Mouse (Mus musculus) MEL (cell line): ENCODE measurements at regions not wholly inside any gene's neighbourhood (a gene's known extent, or its start where the extent isn't known, plus 50 kb on each side); places are given as distances from the start of the nearest gene placed in this dataset.

Experiments used
- DNase-seq: peaks from one replicate; pipeline ENCODE4 v3.0.0; 2011; ENCODE audit warnings: low read depth, low spot score
- H3K27ac ChIP-seq: 2 replicates; pipeline ENCODE4 v1.5.1; 2012; ENCODE audit warnings: low read depth, mild to moderate bottlenecking, control low read depth, low read length, moderate library complexity; ENCODE audit not compliant: control insufficient read depth
- H3K27me3 ChIP-seq, 2 experiments: fragments of 150-350 bp in 1 of 2; sonication (generic) in 1 of 2; 2 replicates each; pipeline ENCODE4 v1.6.1; 2012; ENCODE audit warnings: low read length in 2 of 2, mild to moderate bottlenecking in 2 of 2, improper control_type of control experiment in 1 of 2, moderate library complexity in 1 of 2; ENCODE audit not compliant: insufficient read depth in 2 of 2, control insufficient read depth in 1 of 2
- H3K36me3 ChIP-seq, 2 experiments: 2 replicates each; pipeline ENCODE4 v1.6.1; 2012 to 2014; ENCODE audit warnings: low read length in 2 of 2, improper control_type of control experiment in 1 of 2, inconsistent platforms in 1 of 2, mild to moderate bottlenecking in 1 of 2; ENCODE audit not compliant: insufficient read depth in 2 of 2, control insufficient read depth in 1 of 2
- H3K4me1 ChIP-seq, 2 experiments: fragments of 150-350 bp in 1 of 2; sonication (generic) in 1 of 2; 2 replicates each; pipeline ENCODE4 v1.6.1; 2012; ENCODE audit warnings: low read length in 2 of 2, improper control_type of control experiment in 1 of 2, mild to moderate bottlenecking in 1 of 2; ENCODE audit not compliant: insufficient read depth in 2 of 2, control insufficient read depth in 1 of 2
- H3K4me3 ChIP-seq, 2 experiments: fragments of 150-350 bp in 1 of 2; sonication (generic) in 1 of 2; 2 replicates each; pipeline ENCODE4 v1.5.1; 2012; ENCODE audit warnings: low read depth in 2 of 2, low read length in 2 of 2, mild to moderate bottlenecking in 2 of 2, moderate library complexity in 2 of 2, control low read depth in 1 of 2, improper control_type of control experiment in 1 of 2; ENCODE audit not compliant: control insufficient read depth in 1 of 2, insufficient read depth in 1 of 2
- H3K79me2 ChIP-seq: 2 replicates; pipeline ENCODE4 v1.6.1; 2012; ENCODE audit warnings: mild to moderate bottlenecking, low read length, moderate library complexity; ENCODE audit not compliant: control insufficient read depth, poor library complexity, insufficient read depth
- H3K9ac ChIP-seq: 2 replicates; pipeline ENCODE4 v1.6.1; 2012; ENCODE audit warnings: low read depth, mild to moderate bottlenecking, control low read depth, low read length, moderate library complexity; ENCODE audit not compliant: control insufficient read depth, poor library complexity, severe bottlenecking
- H3K9me3 ChIP-seq: fragments of 150-350 bp; sonication (generic); replicated peaks from 2 replicates; pipeline ENCODE4 v1.6.1; 2012; ENCODE audit warnings: mild to moderate bottlenecking, low read length, improper control_type of control experiment, moderate library complexity; ENCODE audit not compliant: insufficient read depth
- BHLHE40 ChIP-seq: IDR thresholded peaks from 2 replicates; pipeline ENCODE4 v1.6.1; 2012; ENCODE audit warnings: low read depth, mild to moderate bottlenecking, inconsistent platforms, low read length, improper control_type of control experiment, borderline replicate concordance
- CHD1 ChIP-seq: IDR thresholded peaks from 2 replicates; pipeline ENCODE4 v1.6.1; 2012; ENCODE audit warnings: low read depth, mild to moderate bottlenecking, inconsistent platforms, low read length, improper control_type of control experiment
- CHD2 ChIP-seq: IDR thresholded peaks from 2 replicates; pipeline ENCODE4 v1.6.1; 2011; ENCODE audit warnings: low read length, improper control_type of control experiment
- E2F4 ChIP-seq: IDR thresholded peaks from 2 replicates; pipeline ENCODE4 v1.6.1; 2011; ENCODE audit warnings: low read depth, low read length, improper control_type of control experiment, borderline replicate concordance
- EP300 ChIP-seq, 2 experiments: IDR thresholded peaks; 2 replicates each; pipeline ENCODE4 v1.6.1; 2011; ENCODE audit warnings: improper control_type of control experiment in 2 of 2, low read length in 2 of 2, low read depth in 1 of 2, mild to moderate bottlenecking in 1 of 2
- ETS1 ChIP-seq: IDR thresholded peaks from 2 replicates; pipeline ENCODE4 v1.6.1; 2012; ENCODE audit warnings: low read depth, mild to moderate bottlenecking, inconsistent platforms, low read length, improper control_type of control experiment, moderate library complexity
- GABPA ChIP-seq: IDR thresholded peaks from 2 replicates; pipeline ENCODE4 v1.6.1; 2012; ENCODE audit warnings: low read depth, mild to moderate bottlenecking, inconsistent platforms, low read length, improper control_type of control experiment, moderate library complexity
- GATA1 ChIP-seq: IDR thresholded peaks from 2 replicates; pipeline ENCODE4 v1.6.1; 2011; ENCODE audit warnings: low read depth, low read length, improper control_type of control experiment
- HCFC1 ChIP-seq: IDR thresholded peaks from 2 replicates; pipeline ENCODE4 v1.6.1; 2012; ENCODE audit warnings: low read depth, mild to moderate bottlenecking, inconsistent platforms, low read length, improper control_type of control experiment, moderate library complexity
- MAFK ChIP-seq: IDR thresholded peaks from 2 replicates; pipeline ENCODE4 v1.6.1; 2011; ENCODE audit warnings: low read depth, mild to moderate bottlenecking, low read length, improper control_type of control experiment, borderline replicate concordance
- MAX ChIP-seq: IDR thresholded peaks from 2 replicates; pipeline ENCODE4 v1.6.1; 2011; ENCODE audit warnings: low read length, improper control_type of control experiment
- MAZ ChIP-seq: IDR thresholded peaks from 2 replicates; pipeline ENCODE4 v1.6.1; 2012; ENCODE audit warnings: low read depth, mild to moderate bottlenecking, inconsistent platforms, low read length, improper control_type of control experiment
- MEF2A ChIP-seq: IDR thresholded peaks from 2 replicates; pipeline ENCODE4 v1.6.1; 2014; ENCODE audit warnings: low read depth, mild to moderate bottlenecking, inconsistent platforms, low read length, improper control_type of control experiment; ENCODE audit not compliant: poor library complexity, insufficient replicate concordance, severe bottlenecking; ENCODE audit errors: extremely low read depth
- MXI1 ChIP-seq: IDR thresholded peaks from 2 replicates; pipeline ENCODE4 v1.6.1; 2011; ENCODE audit warnings: mild to moderate bottlenecking, low read depth, low read length, improper control_type of control experiment
- NELFE ChIP-seq: IDR thresholded peaks from 2 replicates; pipeline ENCODE4 v1.6.1; 2011; ENCODE audit warnings: low read depth, low read length, improper control_type of control experiment
- NRF1 ChIP-seq: IDR thresholded peaks from 2 replicates; pipeline ENCODE4 v1.6.1; 2014; ENCODE audit warnings: low read depth, mild to moderate bottlenecking, inconsistent platforms, low read length, improper control_type of control experiment, moderate library complexity; ENCODE audit not compliant: poor library complexity, insufficient read depth, severe bottlenecking
- RAD21 ChIP-seq: IDR thresholded peaks from 2 replicates; pipeline ENCODE4 v1.6.1; 2011; ENCODE audit warnings: mild to moderate bottlenecking, low read depth, low read length, improper control_type of control experiment
- RCOR1 ChIP-seq: IDR thresholded peaks from 2 replicates; pipeline ENCODE4 v1.6.1; 2012; ENCODE audit warnings: low read depth, mild to moderate bottlenecking, inconsistent platforms, low read length, improper control_type of control experiment
- SIN3A ChIP-seq: IDR thresholded peaks from 2 replicates; pipeline ENCODE4 v1.6.1; 2012; ENCODE audit warnings: low read length, improper control_type of control experiment, inconsistent platforms
- SMC3 ChIP-seq: IDR thresholded peaks from 2 replicates; pipeline ENCODE4 v1.6.1; 2011; ENCODE audit warnings: low read depth, low read length, improper control_type of control experiment
- TAL1 ChIP-seq: IDR thresholded peaks from 2 replicates; pipeline ENCODE4 v1.6.1; 2012; ENCODE audit warnings: mild to moderate bottlenecking, inconsistent platforms, low read length, moderate library complexity, mixed read lengths
- TBP ChIP-seq: IDR thresholded peaks from 2 replicates; pipeline ENCODE4 v1.8.0; 2011; ENCODE audit warnings: low read depth, low read length, improper control_type of control experiment
- TCF12 ChIP-seq: IDR thresholded peaks from 2 replicates; pipeline ENCODE4 v1.6.1; 2014; ENCODE audit warnings: low read depth, mild to moderate bottlenecking, inconsistent platforms, low read length, improper control_type of control experiment, moderate library complexity
- UBTF ChIP-seq: IDR thresholded peaks from 2 replicates; pipeline ENCODE4 v1.6.1; 2012; ENCODE audit warnings: low read depth, mild to moderate bottlenecking, inconsistent platforms, low read length, improper control_type of control experiment, moderate library complexity, borderline replicate concordance; ENCODE audit not compliant: insufficient read depth
- USF2 ChIP-seq, 2 experiments: IDR thresholded peaks; 2 replicates each; pipeline ENCODE4 v1.6.1; 2011 to 2012; ENCODE audit warnings: improper control_type of control experiment in 2 of 2, low read length in 2 of 2, borderline replicate concordance in 1 of 2, inconsistent platforms in 1 of 2, low read depth in 1 of 2, mild to moderate bottlenecking in 1 of 2; ENCODE audit not compliant: insufficient read depth in 1 of 2
- ZC3H11A ChIP-seq: IDR thresholded peaks from 2 replicates; pipeline ENCODE4 v1.6.1; 2012; ENCODE audit warnings: low read depth, mild to moderate bottlenecking, inconsistent platforms, low read length, improper control_type of control experiment
- ZKSCAN1 ChIP-seq: IDR thresholded peaks from 2 replicates; pipeline ENCODE4 v1.6.1; 2012; ENCODE audit warnings: low read depth, mild to moderate bottlenecking, inconsistent platforms, low read length, improper control_type of control experiment, moderate library complexity
- ZNF384 ChIP-seq: IDR thresholded peaks from 2 replicates; pipeline ENCODE4 v1.6.1; 2012; ENCODE audit warnings: low read depth, mild to moderate bottlenecking, inconsistent platforms, low read length, improper control_type of control experiment

DNA sequence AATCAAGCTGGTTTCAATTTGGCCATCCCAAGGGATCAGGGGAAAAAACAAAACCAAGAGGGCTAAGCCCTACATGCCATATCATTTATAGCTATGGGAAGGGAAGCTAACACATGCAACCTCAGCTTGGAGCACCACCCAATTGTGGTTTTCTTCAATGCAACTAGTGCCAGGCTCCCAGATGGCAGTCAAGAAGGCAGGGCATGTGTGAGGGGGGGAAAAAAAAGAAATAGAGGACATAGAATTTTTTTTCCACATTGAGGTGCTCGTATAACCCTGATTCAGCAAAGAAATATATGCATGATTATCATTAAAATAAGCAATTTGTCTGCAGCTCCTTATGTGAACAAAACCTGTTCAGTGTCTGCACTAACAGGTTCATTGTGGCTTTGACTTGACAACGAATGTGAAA lies 1281.4 kb upstream of the Cited2 start:
- DNase-seq: no peak
- H3K9ac ChIP-seq: no peak overlapping the region
- H3K27ac ChIP-seq: no peak overlapping the region
- H3K27me3 ChIP-seq: no peaks in the 10 kb centered on the region
- H3K79me2 ChIP-seq: no peaks in the 10 kb centered on the region
- no peaks in the 10 kb centered on the region for H3K4me1 ChIP-seq
- no peak overlapping the region for H3K4me3 ChIP-seq
- no peaks in the 10 kb centered on the region for H3K9me3 ChIP-seq
- H3K36me3 ChIP-seq: no peaks in the 10 kb centered on the region
- no peak for TF ChIP-seq RAD21
- no peak for TF ChIP-seq SMC3
- no peak for TF ChIP-seq EP300 (IDR thresholded peaks at IDR 0.05; ENCODE audit: low read depth in 1 of 2, low read length in 2 of 2)
- TF ChIP-seq HCFC1: no peak
- no peak for TF ChIP-seq SIN3A
- no peak for TF ChIP-seq GABPA
- TF ChIP-seq TCF12: no peak

DNA sequence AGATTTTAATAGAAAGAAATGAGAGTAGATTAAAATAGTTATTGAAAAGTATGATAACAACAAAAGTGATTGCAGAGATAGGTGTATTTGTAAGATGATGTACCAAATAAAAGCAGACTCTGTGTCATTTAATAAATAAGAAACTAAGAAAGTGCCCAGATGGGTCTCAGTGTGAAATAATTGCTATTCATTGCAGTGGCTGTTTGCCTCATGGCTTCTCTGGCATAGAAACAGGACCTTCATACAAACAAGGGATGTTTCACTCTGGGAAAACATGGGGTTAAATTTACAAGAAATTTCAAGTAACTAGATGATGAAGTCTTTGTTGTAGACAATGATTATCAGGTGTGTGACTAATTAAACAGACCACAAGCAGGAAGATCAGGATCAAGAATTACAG lies 1279.1 kb upstream of the Cited2 start:
- no peaks in the 10 kb centered on the region for H3K36me3 ChIP-seq
- no peak for DNase-seq

GRCm38 (mm10) chr10:16467935-16468334 lies 1255.1 kb upstream of the Cited2 start:
- H3K9me3 ChIP-seq: no peaks in the 10 kb centered on the region
- no peaks in the 10 kb centered on the region for H3K79me2 ChIP-seq
- no peak overlapping the region for H3K4me3 ChIP-seq
- H3K36me3 ChIP-seq: peaks cover 0 to 2% of the 10 kb centered on the region in 2 experiments; a peak in 1 of 4 replicates
- no peaks in the 10 kb centered on the region for H3K27me3 ChIP-seq
- H3K4me1 ChIP-seq: peaks cover 0 to 3% of the 10 kb centered on the region in 2 experiments; a peak in 1 of 4 replicates
- H3K27ac ChIP-seq: no peak overlapping the region
- DNase-seq: no peak
- no peak for TF ChIP-seq NELFE
- TF ChIP-seq GATA1: no peak
- no peak for TF ChIP-seq EP300 (IDR thresholded peaks at IDR 0.05; ENCODE audit: low read depth in 1 of 2, low read length in 2 of 2)
- TF ChIP-seq MXI1: no peak
- no peak for TF ChIP-seq RCOR1
- no peak for TF ChIP-seq TBP
- TF ChIP-seq ZKSCAN1: no peak
- no peak for TF ChIP-seq MAFK
- no peak for TF ChIP-seq E2F4
- TF ChIP-seq MAZ: no peak
- no peak for TF ChIP-seq ZNF384
- no peak for TF ChIP-seq USF2 (IDR thresholded peaks at IDR 0.05; ENCODE audit: borderline replicate concordance in 1 of 2, insufficient read depth in 1 of 2, low read depth in 1 of 2, low read length in 2 of 2)
- no peak overlapping the region for H3K9ac ChIP-seq

More for the DNA sequence above, 1279.1 kb upstream of the Cited2 start:
- Histone ChIP-seq H3K9ac (no peak overlapping the region), H3K9me3 (no peaks in the 10 kb centered on the region), H3K4me3 (no peak overlapping the region), H3K27ac (no peak overlapping the region), H3K27me3 (no peaks in the 10 kb centered on the region), H3K4me1 (no peaks in the 10 kb centered on the region), H3K79me2 (no peaks in the 10 kb centered on the region)
- TF ChIP-seq CHD2: no peak
- TF ChIP-seq ZC3H11A: no peak
- no peak for TF ChIP-seq NRF1
- no peak for TF ChIP-seq SMC3
- no peak for TF ChIP-seq TAL1
- no peak for TF ChIP-seq BHLHE40
- TF ChIP-seq HCFC1: no peak
- TF ChIP-seq MAZ: no peak
- TF ChIP-seq MXI1: no peak
- TF ChIP-seq UBTF: no peak
- no peak for TF ChIP-seq GATA1
- TF ChIP-seq ZNF384: no peak
- no peak for TF ChIP-seq ETS1
- TF ChIP-seq MAX: no peak
- TF ChIP-seq GABPA: no peak
- TF ChIP-seq CHD1: no peak
- TF ChIP-seq USF2 (IDR thresholded peaks at IDR 0.05; ENCODE audit: borderline replicate concordance in 1 of 2, insufficient read depth in 1 of 2, low read depth in 1 of 2, low read length in 2 of 2): no peak
- TF ChIP-seq RAD21: no peak
- TF ChIP-seq MEF2A: no peak
